Mouse (Mus musculus): ENCODE data around the gene Rnf39. TPM values are rescaled to one million over a fixed set of nuclear protein-coding genes. Genes with fewer than 3 reads are reported as not detected.

Rnf39 gene
- polyA plus RNA-seq, 1 experiment from 2014 or later = 0.13 TPM

- no peak for ATAC-seq (replicated peaks; ENCODE audit: insufficient number of reproducible peaks, low FRiP score, low TSS enrichment, low read depth)
Measured at GRCm38 (mm10) chr17:36953062-36953461, 10.3 kb downstream of the Rnf39 start.

GRCm38 (mm10) chr17:36957999-36958743 lies 15.5 kb downstream of the Rnf39 start, which contains the start of the genes Znrd1 and Znrd1as:
Gene Znrd1, minus strand, starts transcription at chr17:36958559.
Gene Znrd1as, plus strand, starts transcription at chr17:36958592.
- DNase-seq (ENCODE audit: low spot score) (peak; percentile 99), ATAC-seq (replicated peaks; ENCODE audit: insufficient number of reproducible peaks, low FRiP score, low TSS enrichment, low read depth) (peak; percentile 95)
- peak within 1 kb of the TSS; percentile 84 for H3K9ac ChIP-seq (replicated peaks; ENCODE audit: low read length)
- under 1% methylated on average over 46 of the region's 46 CpGs for whole genome bisulfite sequencing
- no peaks in the 10 kb centered on the region for H3K4me1 ChIP-seq (ENCODE audit: control insufficient read depth, insufficient read depth, low read length)
- H3K9me3 ChIP-seq (replicated peaks; ENCODE audit: control insufficient read depth, low read length) = no peaks in the 10 kb centered on the region
- no peaks in the 10 kb centered on the region for H3K27me3 ChIP-seq (ENCODE audit: control insufficient read depth, insufficient read depth, low read length)
- peak within 1 kb of the TSS; percentile 68 for H3K4me3 ChIP-seq (ENCODE audit: low read depth, low read length)
- H3K4me2 ChIP-seq (ENCODE audit: low read depth, low read length) = peak within 1 kb of the TSS; percentile 82
- no peaks in the 10 kb centered on the region for H3K36me3 ChIP-seq (replicated peaks; ENCODE audit: control insufficient read depth, insufficient read depth, low read depth, low read length)
- 0 out of 2 replicates have a peak within 1 kb of the TSS, but pooled peaks have one; percentile 28 for H3K27ac ChIP-seq (replicated peaks; ENCODE audit: low read depth, low read length)

More at GRCm38 (mm10) chr17:36953062-36953461, 10.3 kb downstream of the Rnf39 start:
- 89% methylated on average over 1 of the region's 1 CpGs for WGBS
- H3K27ac ChIP-seq (replicated peaks; ENCODE audit: low read depth, low read length) = no peak overlapping the region
- DNase-seq (ENCODE audit: low spot score) = no peak
- no peaks in the 10 kb centered on the region for H3K9me3 ChIP-seq (replicated peaks; ENCODE audit: control insufficient read depth, low read length)
- H3K4me1 ChIP-seq (ENCODE audit: control insufficient read depth, insufficient read depth, low read length) = no peaks in the 10 kb centered on the region
- H3K4me3 ChIP-seq (ENCODE audit: low read depth, low read length) = no peak overlapping the region
- H3K36me3 ChIP-seq (replicated peaks; ENCODE audit: control insufficient read depth, insufficient read depth, low read depth, low read length) = no peaks in the 10 kb centered on the region
- H3K4me2 ChIP-seq (ENCODE audit: low read depth, low read length) = no peak overlapping the region
- no peaks in the 10 kb centered on the region for H3K27me3 ChIP-seq (ENCODE audit: control insufficient read depth, insufficient read depth, low read length)
- H3K9ac ChIP-seq (replicated peaks; ENCODE audit: low read length) = no peak overlapping the region

- H3K27me3 ChIP-seq (ENCODE audit: control insufficient read depth, insufficient read depth, low read length) = no peaks in the 10 kb centered on the region
- peak overlapping the region; percentile 68 for H3K4me3 ChIP-seq (ENCODE audit: low read depth, low read length)
- H3K27ac ChIP-seq (replicated peaks; ENCODE audit: low read depth, low read length) = no peak overlapping the region
- no peaks in the 10 kb centered on the region for H3K36me3 ChIP-seq (replicated peaks; ENCODE audit: control insufficient read depth, insufficient read depth, low read depth, low read length)
- no peak for ATAC-seq (replicated peaks; ENCODE audit: insufficient number of reproducible peaks, low FRiP score, low TSS enrichment, low read depth)
- peak overlapping the region; percentile 78 for H3K9ac ChIP-seq (replicated peaks; ENCODE audit: low read length)
- WGBS = 10% methylated on average over 12 of the region's 12 CpGs
- H3K4me2 ChIP-seq (ENCODE audit: low read depth, low read length) = peak overlapping the region; percentile 76
- no peaks in the 10 kb centered on the region for H3K4me1 ChIP-seq (ENCODE audit: control insufficient read depth, insufficient read depth, low read length)
- DNase-seq (ENCODE audit: low spot score) = no peak
- no peaks in the 10 kb centered on the region for H3K9me3 ChIP-seq (replicated peaks; ENCODE audit: control insufficient read depth, low read length)
Measured at GRCm38 (mm10) chr17:36958884-36959283, 16.2 kb downstream of the Rnf39 start.

- Histone ChIP-seq H3K36me3 (replicated peaks; ENCODE audit: control insufficient read depth, insufficient read depth, low read depth, low read length) (no peaks in the 10 kb centered on the region), H3K27me3 (ENCODE audit: control insufficient read depth, insufficient read depth, low read length) (no peaks in the 10 kb centered on the region)
- WGBS = 76% methylated on average over 1 of the region's 1 CpGs
Measured at GRCm38 (mm10) chr17:36961125-36961524, 18.4 kb downstream of the Rnf39 start.

GRCm38 (mm10) chr17:36966875-36967274 lies 24.2 kb downstream of the Rnf39 start:
- Histone ChIP-seq H3K27me3 (ENCODE audit: control insufficient read depth, insufficient read depth, low read length) (no peaks in the 10 kb centered on the region), H3K36me3 (replicated peaks; ENCODE audit: control insufficient read depth, insufficient read depth, low read depth, low read length) (no peaks in the 10 kb centered on the region), H3K4me3 (ENCODE audit: low read depth, low read length) (no peak overlapping the region), H3K4me2 (ENCODE audit: low read depth, low read length) (no peak overlapping the region), H3K9me3 (replicated peaks; ENCODE audit: control insufficient read depth, low read length) (no peaks in the 10 kb centered on the region), H3K9ac (replicated peaks; ENCODE audit: low read length) (no peak overlapping the region), H3K27ac (replicated peaks; ENCODE audit: low read depth, low read length) (no peak overlapping the region), H3K4me1 (ENCODE audit: control insufficient read depth, insufficient read depth, low read length) (no peaks in the 10 kb centered on the region)
- DNase-seq (ENCODE audit: low spot score) = no peak
- no peak for ATAC-seq (replicated peaks; ENCODE audit: insufficient number of reproducible peaks, low FRiP score, low TSS enrichment, low read depth)
- WGBS = 88% methylated on average over 1 of the region's 1 CpGs

More at GRCm38 (mm10) chr17:36961125-36961524, 18.4 kb downstream of the Rnf39 start:
- no peak for DNase-seq (ENCODE audit: low spot score)
- no peaks in the 10 kb centered on the region for H3K4me1 ChIP-seq (ENCODE audit: control insufficient read depth, insufficient read depth, low read length)
- no peaks in the 10 kb centered on the region for H3K9me3 ChIP-seq (replicated peaks; ENCODE audit: control insufficient read depth, low read length)
- no peak overlapping the region for H3K4me3 ChIP-seq (ENCODE audit: low read depth, low read length)
- no peak overlapping the region for H3K4me2 ChIP-seq (ENCODE audit: low read depth, low read length)
- no peak overlapping the region for H3K27ac ChIP-seq (replicated peaks; ENCODE audit: low read depth, low read length)
- ATAC-seq (replicated peaks; ENCODE audit: insufficient number of reproducible peaks, low FRiP score, low TSS enrichment, low read depth) = no peak
- no peak overlapping the region for H3K9ac ChIP-seq (replicated peaks; ENCODE audit: low read length)

- no peak for DNase-seq (ENCODE audit: low spot score)
- ATAC-seq (replicated peaks; ENCODE audit: insufficient number of reproducible peaks, low FRiP score, low TSS enrichment, low read depth) = no peak
- no peaks in the 10 kb centered on the region for H3K4me1 ChIP-seq (ENCODE audit: control insufficient read depth, insufficient read depth, low read length)
- H3K36me3 ChIP-seq (replicated peaks; ENCODE audit: control insufficient read depth, insufficient read depth, low read depth, low read length) = no peaks in the 10 kb centered on the region
- H3K27ac ChIP-seq (replicated peaks; ENCODE audit: low read depth, low read length) = no peak overlapping the region
- no peaks in the 10 kb centered on the region for H3K9me3 ChIP-seq (replicated peaks; ENCODE audit: control insufficient read depth, low read length)
- H3K9ac ChIP-seq (replicated peaks; ENCODE audit: low read length) = no peak overlapping the region
- no peak overlapping the region for H3K4me3 ChIP-seq (ENCODE audit: low read depth, low read length)
- WGBS = 86% methylated on average over 14 of the region's 14 CpGs
- no peaks in the 10 kb centered on the region for H3K27me3 ChIP-seq (ENCODE audit: control insufficient read depth, insufficient read depth, low read length)
- no peak overlapping the region for H3K4me2 ChIP-seq (ENCODE audit: low read depth, low read length)
Measured at GRCm38 (mm10) chr17:36970316-36970890, 27.7 kb downstream of the Rnf39 start.

- Histone ChIP-seq H3K27ac (replicated peaks; ENCODE audit: low read depth, low read length) (no peak overlapping the region), H3K4me1 (ENCODE audit: control insufficient read depth, insufficient read depth, low read length) (no peaks in the 10 kb centered on the region), H3K4me2 (ENCODE audit: low read depth, low read length) (no peak overlapping the region), H3K4me3 (ENCODE audit: low read depth, low read length) (no peak overlapping the region), H3K9me3 (replicated peaks; ENCODE audit: control insufficient read depth, low read length) (no peaks in the 10 kb centered on the region), H3K9ac (replicated peaks; ENCODE audit: low read length) (no peak overlapping the region), H3K36me3 (replicated peaks; ENCODE audit: control insufficient read depth, insufficient read depth, low read depth, low read length) (no peaks in the 10 kb centered on the region), H3K27me3 (ENCODE audit: control insufficient read depth, insufficient read depth, low read length) (no peaks in the 10 kb centered on the region)
- DNase-seq (ENCODE audit: low spot score) = no peak
- no peak for ATAC-seq (replicated peaks; ENCODE audit: insufficient number of reproducible peaks, low FRiP score, low TSS enrichment, low read depth)
- 84% methylated on average over 6 of the region's 6 CpGs for WGBS
Measured at GRCm38 (mm10) chr17:36971172-36971850, 28.6 kb downstream of the Rnf39 start.

GRCm38 (mm10) chr17:36972791-36973190 lies 30.1 kb downstream of the Rnf39 start:
- H3K9me3 ChIP-seq (replicated peaks; ENCODE audit: control insufficient read depth, low read length) = no peaks in the 10 kb centered on the region
- no peak overlapping the region for H3K27ac ChIP-seq (replicated peaks; ENCODE audit: low read depth, low read length)
- no peak for ATAC-seq (replicated peaks; ENCODE audit: insufficient number of reproducible peaks, low FRiP score, low TSS enrichment, low read depth)
- no peaks in the 10 kb centered on the region for H3K4me1 ChIP-seq (ENCODE audit: control insufficient read depth, insufficient read depth, low read length)
- 83% methylated on average over 3 of the region's 3 CpGs for WGBS
- H3K36me3 ChIP-seq (replicated peaks; ENCODE audit: control insufficient read depth, insufficient read depth, low read depth, low read length) = no peaks in the 10 kb centered on the region
- no peak overlapping the region for H3K9ac ChIP-seq (replicated peaks; ENCODE audit: low read length)
- no peaks in the 10 kb centered on the region for H3K27me3 ChIP-seq (ENCODE audit: control insufficient read depth, insufficient read depth, low read length)
- no peak for DNase-seq (ENCODE audit: low spot score)
- no peak overlapping the region for H3K4me3 ChIP-seq (ENCODE audit: low read depth, low read length)
- H3K4me2 ChIP-seq (ENCODE audit: low read depth, low read length) = no peak overlapping the region

Measured in embryonic facial prominence, embryonic 11.5 days (tissue).